Mouse (Mus musculus) olfactory bulb, adult 2 months (tissue): Measurements from ENCODE around the gene Cldn10. TPM values are rescaled to one million over a fixed set of nuclear protein-coding genes. Genes with fewer than 3 reads are reported as not detected.
"Not testable (repeated sequence)": the region's sequence is repeated elsewhere in the genome, so short reads cannot be mapped to it uniquely, and the experiment has no call there.

Experiments
- H3K27ac ChIP-seq: fragments of 200-500 bp; 2 replicates; pipeline ENCODE4 v1.5.1; 2012; ENCODE audit warnings: low read depth, low read length; ENCODE audit not compliant: insufficient read depth
- H3K4me1 ChIP-seq: fragments of 200-500 bp; 2 replicates; pipeline ENCODE4 v1.6.1; 2012; ENCODE audit warnings: low read length; ENCODE audit not compliant: control insufficient read depth, insufficient read depth
- H3K4me3 ChIP-seq: fragments of 200-500 bp; 2 replicates; pipeline ENCODE4 v1.5.1; 2012; ENCODE audit warnings: mild to moderate bottlenecking, low read depth, low read length, moderate library complexity; ENCODE audit not compliant: insufficient read depth
- CTCF ChIP-seq: fragments of 200-500 bp; IDR thresholded peaks from 2 replicates; pipeline ENCODE4 v1.5.1; 2012; ENCODE audit warnings: low read depth, mild to moderate bottlenecking, low read length, moderate library complexity; ENCODE audit not compliant: insufficient read depth
- POLR2A ChIP-seq: fragments of 200-500 bp; IDR thresholded peaks from 2 replicates; pipeline ENCODE4 v1.6.1; 2012; ENCODE audit warnings: mild to moderate bottlenecking, low read depth, low read length, moderate library complexity; ENCODE audit not compliant: insufficient read depth
- whole genome bisulfite sequencing: fragments of 180-500 bp; shearing (Covaris S2); methylation state at CpG from one replicate; pipeline ENCODE4 v1.1.7; 2018; 5-methylcytosine and 5-hydroxymethylcytosine counted together
- polyA plus RNA-seq: library from polyadenylated mRNA; stranded (reverse); fragments of >200 nt; gene quantifications from 2 replicates; pipeline ENCODE4 v1.2.4, GENCODE M21; 2012; ENCODE audit warnings: low replicate concordance; ENCODE audit not compliant: missing spikeins, insufficient read depth, insufficient read length

Gene Cldn10
- polyA plus RNA-seq, result not detected in 2 replicates

GRCm38 (mm10) chr14:118787621-118788020 lies at the start of gene Cldn10:
Cldn10 (plus strand) TSS chr14:118787908.
- TF ChIP-seq CTCF, result no peak
- TF ChIP-seq POLR2A, result no peak
- Histone ChIP-seq H3K4me1 (no peaks in the 10 kb centered on the region; the same call in 1 of the 2 replicates), H3K4me3 (no peak within 1 kb of the TSS), H3K27ac (no peak within 1 kb of the TSS)
- 90% methylated on average over 4 of the region's 4 CpGs for WGBS

- H3K27ac ChIP-seq, result no peak overlapping the region
- H3K4me1 ChIP-seq, result no peaks in the 10 kb centered on the region
- TF ChIP-seq CTCF (no peak), POLR2A (no peak)
- no peak overlapping the region for H3K4me3 ChIP-seq
These were observed 45.9 kb upstream of the Cldn10 start for GRCm38 (mm10) chr14:118741780-118742179.

DNA sequence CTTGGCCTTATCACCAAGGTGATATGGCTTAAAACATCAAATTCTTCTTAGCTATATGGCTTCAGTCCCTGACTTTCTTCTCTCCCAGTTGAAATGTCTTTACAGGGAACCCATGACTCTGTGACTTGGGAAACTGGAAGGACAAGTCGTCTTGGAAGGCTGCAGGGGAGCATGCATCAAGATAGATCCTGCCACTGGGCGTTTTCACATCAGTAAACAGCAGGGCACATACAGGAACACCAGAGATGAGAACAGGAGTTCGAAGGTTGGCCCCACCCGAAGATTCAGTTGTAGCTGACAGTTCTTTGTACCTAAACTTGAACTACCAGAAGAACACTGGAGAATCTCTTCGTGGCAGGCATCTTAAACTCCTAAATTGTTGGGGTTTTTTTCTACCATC lies 44.8 kb upstream of the Cldn10 start:
- TF ChIP-seq CTCF, result no peak
- no peak for TF ChIP-seq POLR2A
- Histone ChIP-seq H3K27ac (no peak overlapping the region), H3K4me1 (no peaks in the 10 kb centered on the region), H3K4me3 (no peak overlapping the region)
- WGBS, result 89% methylated on average over 5 of the region's 5 CpGs

DNA sequence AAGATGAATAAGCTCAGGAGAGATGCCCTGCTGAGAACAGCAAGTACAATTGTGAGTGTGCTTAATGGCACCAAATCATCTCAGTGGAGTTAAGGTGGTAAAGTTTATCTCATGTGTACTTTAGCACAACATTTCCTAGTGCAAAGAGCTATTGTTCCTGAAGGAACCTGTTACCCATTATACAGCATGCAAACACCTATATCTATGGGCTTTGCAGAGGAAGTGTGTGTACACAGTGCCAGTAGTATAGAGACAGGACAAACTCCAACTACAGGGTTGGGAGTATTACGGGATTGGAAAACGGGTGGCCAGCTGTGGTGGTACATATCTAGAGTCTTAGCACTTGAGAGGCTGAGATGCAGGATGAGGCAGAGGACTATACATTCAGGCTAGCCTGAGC lies 38.6 kb upstream of the Cldn10 start:
- Histone ChIP-seq H3K27ac (no peak overlapping the region), H3K4me1 (no peaks in the 10 kb centered on the region), H3K4me3 (no peak overlapping the region)
- WGBS, result 98% methylated on average over 2 of the region's 2 CpGs
- TF ChIP-seq CTCF, result no peak
- TF ChIP-seq POLR2A, result no peak

DNA sequence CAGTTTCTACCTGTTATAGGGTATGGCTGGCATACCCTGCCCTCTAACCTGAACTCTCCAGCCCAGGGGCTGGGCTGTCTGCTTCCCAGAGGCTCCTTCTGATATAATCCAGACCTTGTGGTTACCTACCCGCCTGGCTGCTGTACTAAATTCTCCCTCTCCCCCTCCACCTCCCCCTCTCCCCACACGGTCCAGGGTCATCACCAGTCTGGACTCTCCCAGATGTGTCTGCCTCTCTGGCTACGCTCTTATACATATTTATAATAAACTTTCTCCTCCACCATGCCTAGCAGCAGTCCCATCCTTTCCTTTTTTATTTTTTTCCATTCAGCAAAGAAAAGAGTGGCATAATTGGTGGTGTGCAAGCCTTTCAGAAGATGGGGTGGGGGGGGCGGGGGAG lies 38.0 kb upstream of the Cldn10 start:
- TF ChIP-seq POLR2A, result no peak
- no peak for TF ChIP-seq CTCF
- Histone ChIP-seq H3K4me3 (no peak overlapping the region), H3K4me1 (no peaks in the 10 kb centered on the region), H3K27ac (no peak overlapping the region)
- 70% methylated on average over 4 of the region's 4 CpGs for WGBS

DNA sequence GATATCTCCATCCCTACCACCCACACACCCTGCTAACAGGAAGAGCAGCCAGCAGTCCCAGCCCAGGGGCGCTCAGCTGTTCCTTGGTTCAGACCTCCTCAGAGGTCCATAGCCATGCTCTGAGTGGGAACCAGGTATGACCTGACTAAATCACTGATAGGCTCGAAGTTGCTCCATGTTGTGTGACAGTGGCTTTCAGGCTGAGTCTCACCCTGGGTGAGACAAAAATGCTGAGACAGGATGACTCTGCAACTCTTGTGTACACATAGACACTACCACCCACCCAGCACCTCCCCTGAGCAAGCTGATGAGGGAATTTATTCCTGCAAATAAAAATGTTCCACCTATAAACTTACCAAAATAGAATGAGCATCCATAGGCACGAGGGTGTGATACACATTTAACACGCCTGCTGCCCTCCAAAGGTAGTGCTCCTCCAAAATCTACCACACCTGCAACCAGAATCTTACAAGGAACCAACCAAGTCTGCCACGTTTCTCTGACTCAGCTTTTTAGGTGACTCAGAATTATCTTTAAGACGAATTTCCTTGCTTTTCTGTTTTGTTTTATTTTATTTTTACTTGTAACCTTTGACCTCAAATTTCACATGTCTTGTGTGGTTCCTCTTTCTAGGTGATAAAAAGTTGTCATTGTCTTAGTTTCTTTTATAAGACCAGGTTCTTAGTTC lies 37.1 kb upstream of the Cldn10 start:
- Histone ChIP-seq H3K4me3 (no peak overlapping the region), H3K4me1 (no peaks in the 10 kb centered on the region), H3K27ac (no peak overlapping the region)
- 77% methylated on average over 6 of the region's 6 CpGs for WGBS
- TF ChIP-seq POLR2A, result no peak
- TF ChIP-seq CTCF, result no peak

DNA sequence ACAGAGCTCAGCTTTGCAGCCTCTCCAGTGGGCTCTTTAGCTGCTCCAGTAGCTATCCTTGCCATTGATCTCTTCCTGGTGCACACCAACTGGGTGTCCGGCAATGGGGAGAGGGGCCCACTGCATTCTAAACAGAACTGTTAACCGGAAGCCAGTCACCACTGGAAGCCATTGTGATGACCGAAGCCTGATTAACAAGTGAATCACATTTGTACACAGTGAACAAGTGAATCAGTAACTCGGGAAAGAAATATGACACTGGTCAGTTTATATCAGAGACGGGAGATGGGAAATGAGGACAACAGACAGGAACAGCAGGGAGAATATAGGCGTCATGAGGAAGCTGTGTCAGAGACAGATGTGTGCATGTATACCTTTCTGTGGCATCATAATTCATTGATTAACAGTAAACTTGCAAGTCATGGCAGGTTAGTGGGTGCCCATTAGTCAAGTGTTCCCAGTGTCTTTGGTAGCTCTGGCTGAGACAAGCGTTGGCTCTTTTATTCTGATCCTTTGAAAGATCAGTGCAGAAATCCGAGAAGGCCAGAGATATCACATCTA lies 36.4 kb upstream of the Cldn10 start:
- no peak for TF ChIP-seq CTCF
- no peak for TF ChIP-seq POLR2A
- Histone ChIP-seq H3K4me3 (no peak overlapping the region), H3K4me1 (no peaks in the 10 kb centered on the region), H3K27ac (no peak overlapping the region)
- 76% methylated on average over 8 of the region's 8 CpGs for WGBS

DNA sequence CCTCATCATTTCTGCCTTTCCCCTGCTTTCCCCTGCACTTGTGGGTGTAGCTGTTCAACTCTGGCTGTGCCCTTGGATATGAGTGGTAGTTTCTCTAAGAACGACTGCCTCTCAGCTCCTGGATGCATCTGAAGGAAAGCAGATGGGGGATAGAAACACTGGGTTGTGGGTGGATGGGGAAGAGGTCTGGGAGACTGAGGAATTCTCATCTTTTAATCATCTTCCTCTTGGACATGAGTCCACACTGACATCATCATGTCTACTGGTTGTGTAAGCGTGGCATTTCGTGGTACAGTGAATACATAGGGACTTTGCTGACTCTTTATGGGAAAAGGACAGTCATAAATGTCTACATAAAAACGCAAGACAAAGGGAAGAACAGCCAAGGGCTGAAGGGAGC lies 31.7 kb upstream of the Cldn10 start:
- TF ChIP-seq POLR2A (no peak), CTCF (no peak)
- WGBS, result 87% methylated on average over 4 of the region's 4 CpGs
- H3K4me1 ChIP-seq, result no peaks in the 10 kb centered on the region

GRCm38 (mm10) chr14:118756566-118756965 lies 31.1 kb upstream of the Cldn10 start:
- Histone ChIP-seq H3K4me3 (no peak overlapping the region), H3K4me1 (no peaks in the 10 kb centered on the region), H3K27ac (no peak overlapping the region)
- no peak for TF ChIP-seq CTCF
- TF ChIP-seq POLR2A, result no peak
- WGBS, result 36% methylated on average over 3 of the region's 3 CpGs

More for the DNA sequence above, 31.7 kb upstream of the Cldn10 start:
- no peak overlapping the region for H3K4me3 ChIP-seq
- H3K27ac ChIP-seq, result no peak overlapping the region

- 97% methylated on average over 13 of the region's 13 CpGs for WGBS
- H3K27ac ChIP-seq, H3K4me1 ChIP-seq, H3K4me3 ChIP-seq: not testable (repeated sequence)
These were observed 24.3 kb upstream of the Cldn10 start for GRCm38 (mm10) chr14:118763362-118763761.
